ENCODE assay signal across 1 mouse cellular context in the genomic region with DNA sequence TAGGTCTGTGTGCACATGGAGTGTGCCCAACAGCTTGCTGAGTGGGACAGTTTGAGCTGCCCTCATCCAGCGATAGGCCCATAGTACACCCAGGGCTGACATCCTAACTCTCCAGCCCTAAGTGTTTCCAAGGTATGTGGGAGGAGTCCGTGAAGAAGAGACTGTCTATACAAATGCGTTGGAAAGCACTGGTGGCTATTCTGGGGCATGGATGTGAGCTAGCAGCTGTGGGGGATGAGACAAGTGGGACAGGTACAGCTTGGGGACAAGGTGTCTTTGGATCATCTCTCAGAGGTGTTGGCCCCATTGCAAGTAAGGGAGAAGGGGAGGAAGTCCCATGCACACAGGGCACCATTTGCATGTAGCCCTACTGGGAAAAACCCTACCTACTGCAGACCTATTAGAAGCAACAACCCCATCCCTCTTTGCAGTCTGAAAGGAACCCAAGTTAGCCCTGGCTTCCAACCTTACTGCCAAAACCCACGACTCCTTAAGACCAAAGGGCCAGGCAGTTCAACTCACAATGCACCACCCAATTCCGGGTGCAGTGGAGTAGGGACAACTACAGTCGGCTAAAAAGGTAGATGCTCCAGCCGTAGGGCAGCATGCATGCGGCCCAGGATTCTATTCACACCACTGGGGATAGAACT.
TF ChIP-seq lines count a peak whose summit lies in the region.

No protein-coding gene starts in this region.

TF ChIP-seq in CH12.LX, 34 proteins besides CTCF, POLR2A, EP300 and RAD21 (continued from another document):
- peak; percentile 81 for TF ChIP-seq ZMIZ1 (IDR thresholded peaks at IDR 0.05; ENCODE audit: low read depth, low read length)
- TF ChIP-seq E2F4 (IDR thresholded peaks at IDR 0.05; ENCODE audit: insufficient replicate concordance, low read depth, low read length) = no peak
- no peak for TF ChIP-seq PAX5 (IDR thresholded peaks at IDR 0.05; ENCODE audit: low read length)
- TF ChIP-seq POLR2AphosphoS2 (IDR thresholded peaks at IDR 0.05; ENCODE audit: low read depth, low read length) = peak; percentile 82
- no peak for TF ChIP-seq GABPA (IDR thresholded peaks at IDR 0.05; ENCODE audit: insufficient replicate concordance, low read depth, low read length)
- TF ChIP-seq USF2 (conservative IDR thresholded peaks at IDR 0.05; ENCODE audit: low read depth, low read length) = no peak
- peak; percentile 76; the same call in 1 of the 2 replicates for TF ChIP-seq NELFE (IDR thresholded peaks at IDR 0.05; ENCODE audit: low read depth, low read length)
- TF ChIP-seq HCFC1 (IDR thresholded peaks at IDR 0.05; ENCODE audit: low read depth, low read length) = peak; percentile 22; the same call in 1 of the 2 replicates
- TF ChIP-seq ZNF384 (IDR thresholded peaks at IDR 0.05; ENCODE audit: low read depth, low read length) = no peak
- peak; percentile 67; the same call in 1 of the 2 replicates for TF ChIP-seq MAX (IDR thresholded peaks at IDR 0.05; ENCODE audit: low read length)
- TF ChIP-seq NRF1 (IDR thresholded peaks at IDR 0.05; ENCODE audit: low read depth, low read length) = no peak; the same call in 1 of the 2 replicates
- peak; percentile 38; the same call in 1 of the 2 replicates for TF ChIP-seq ZKSCAN1 (IDR thresholded peaks at IDR 0.05; ENCODE audit: borderline replicate concordance, low read depth, low read length)
- 0 out of 2 replicates have a peak, but pooled peaks have one; percentile 15 for TF ChIP-seq MYC (IDR thresholded peaks at IDR 0.05; ENCODE audit: low read depth, low read length)
- no peak for TF ChIP-seq UBTF (IDR thresholded peaks at IDR 0.05; ENCODE audit: low read depth, low read length)
- no peak for TF ChIP-seq JUND (conservative IDR thresholded peaks at IDR 0.05; ENCODE audit: low read depth, low read length)
- TF ChIP-seq IRF4 (IDR thresholded peaks at IDR 0.05; ENCODE audit: low read depth, low read length) = no peak; the same call in 1 of the 2 replicates
- no peak for TF ChIP-seq RCOR1 (conservative IDR thresholded peaks at IDR 0.05; ENCODE audit: low read depth, low read length)
- no peak for TF ChIP-seq SMC3 (IDR thresholded peaks at IDR 0.05; ENCODE audit: low read depth, low read length)
- TF ChIP-seq KAT2A (IDR thresholded peaks at IDR 0.05; ENCODE audit: insufficient replicate concordance, low read length) = no peak
- peak; percentile 50 for TF ChIP-seq MEF2A (IDR thresholded peaks at IDR 0.05; ENCODE audit: borderline replicate concordance, low read depth, low read length)
- TF ChIP-seq MAZ (IDR thresholded peaks at IDR 0.05; ENCODE audit: low read depth, low read length) = peak; percentile 12; the same call in 1 of the 2 replicates
- peak; percentile 50; the same call in 1 of the 2 replicates for TF ChIP-seq ELF1 (IDR thresholded peaks at IDR 0.05; ENCODE audit: low read depth, low read length)
- TF ChIP-seq JUN (IDR thresholded peaks at IDR 0.05; ENCODE audit: insufficient read depth, low read depth, low read length) = no peak
- peak; percentile 96 for TF ChIP-seq TBP (conservative IDR thresholded peaks at IDR 0.05; ENCODE audit: low read depth, low read length)
- no peak for TF ChIP-seq USF1 (IDR thresholded peaks at IDR 0.05; ENCODE audit: low read depth, low read length)
